Mouse (Mus musculus) embryonic facial prominence, embryonic 10.5 days (tissue): ENCODE measurements around the gene Sapcd1. TPM values are rescaled to one million over a fixed set of nuclear protein-coding genes. Genes with fewer than 3 reads are reported as not detected.
"Not testable (repeated sequence)": the region's sequence is repeated elsewhere in the genome, so short reads cannot be mapped to it uniquely, and the experiment has no call there.

Experiments
- DNase-seq: peaks from one replicate; pipeline ENCODE4 v3.0.0-alpha.2; 2017; ENCODE audit warnings: low spot score
- H3K27ac ChIP-seq: fragments of 300-500 bp; sonication (generic); replicated peaks from 2 replicates; pipeline ENCODE4 v1.5.1; 2016; ENCODE audit warnings: mild to moderate bottlenecking
- H3K27me3 ChIP-seq: fragments of 300-500 bp; sonication (generic); replicated peaks from 2 replicates; pipeline ENCODE4 v1.6.1; 2016; ENCODE audit warnings: low read depth, mild to moderate bottlenecking; ENCODE audit not compliant: poor library complexity, severe bottlenecking
- H3K36me3 ChIP-seq: fragments of 300-500 bp; sonication (generic); replicated peaks from 2 replicates; pipeline ENCODE4 v1.6.1; 2016; ENCODE audit warnings: mild to moderate bottlenecking, moderate library complexity
- H3K4me1 ChIP-seq: fragments of 300-500 bp; sonication (generic); 2 replicates; pipeline ENCODE4 v1.6.1; 2016
- H3K4me3 ChIP-seq: fragments of 300-500 bp; sonication (generic); 2 replicates; pipeline ENCODE4 v1.5.1; 2016; ENCODE audit warnings: mild to moderate bottlenecking, moderate library complexity
- H3K9me3 ChIP-seq: fragments of 300-500 bp; sonication (generic); 2 replicates; pipeline ENCODE4 v1.6.1; 2016; ENCODE audit warnings: mild to moderate bottlenecking
- WGBS: fragments of 180-500 bp; shearing (Covaris S2); methylation state at CpG from one replicate; pipeline ENCODE4 v1.1.7; 2016; 5-methylcytosine and 5-hydroxymethylcytosine counted together
- polyA plus RNA-seq: library from polyadenylated mRNA; unstranded; fragments of >200 nt; fragmentation: Nextera tagmentation; extraction: Ambion mirVana; gene quantifications from 2 replicates; pipeline ENCODE4 v1.2.1, GENCODE M21; 2016

Sapcd1 gene
- polyA plus RNA-seq, 1 experiment from 2014 or later, result 4.2 TPM

DNA sequence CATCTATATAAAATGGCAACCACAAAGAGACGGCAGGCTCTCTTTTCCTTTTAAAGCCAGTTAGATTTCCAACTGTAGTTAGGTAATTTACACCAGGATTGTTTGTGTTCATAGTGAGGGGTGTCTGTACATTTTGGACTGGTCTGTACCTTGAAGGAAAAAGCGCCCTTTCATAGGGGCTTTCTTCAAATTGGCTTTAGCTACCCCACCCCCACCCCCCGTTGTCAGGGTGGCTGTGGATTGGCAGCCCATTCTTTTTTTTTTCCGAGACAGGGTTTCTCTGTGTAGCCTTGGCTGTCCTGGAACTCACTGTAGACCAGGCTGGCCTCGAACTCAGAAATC, 30.7 kb downstream of the Sapcd1 start:
- H3K36me3 ChIP-seq, result peaks cover 57% of the 10 kb centered on the region
- peak overlapping the region; percentile 19; the same call in 1 of the 2 replicates for H3K4me3 ChIP-seq
- WGBS, result 92% methylated on average over 5 of the region's 5 CpGs

DNA sequence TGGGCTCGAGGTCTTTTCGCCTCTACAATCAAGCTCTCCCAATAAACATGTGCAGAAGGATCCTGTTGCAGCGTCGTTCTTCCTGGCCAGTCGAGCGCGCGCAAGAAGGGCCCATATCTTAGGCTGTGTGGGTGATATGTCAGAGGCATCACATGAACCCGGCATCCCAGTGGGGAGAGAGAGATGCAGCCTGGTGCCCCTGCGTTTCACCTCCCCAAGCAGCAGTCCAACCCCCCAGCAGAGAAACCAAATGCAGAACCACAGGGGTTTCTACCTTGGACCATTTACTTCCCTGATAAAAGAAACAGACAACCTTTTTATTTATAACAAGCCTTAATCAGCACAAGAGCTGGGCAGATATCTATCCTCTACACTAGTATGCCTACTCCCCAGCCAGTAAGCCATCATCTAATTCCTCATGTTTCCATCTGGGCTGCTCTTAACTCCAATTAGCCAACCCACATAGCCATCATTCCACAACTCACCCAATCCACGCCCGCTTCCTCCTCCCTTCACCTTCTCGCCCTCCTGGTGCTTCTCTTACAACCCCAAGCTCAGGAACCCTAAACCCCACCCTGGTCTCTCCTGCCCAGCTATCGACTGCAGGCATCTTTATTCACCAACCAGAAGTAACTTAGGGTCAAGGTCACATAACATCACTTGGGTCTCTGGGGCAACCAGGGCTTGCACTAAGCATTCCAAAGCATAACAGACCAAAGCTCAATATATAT, 31.2 kb downstream of the Sapcd1 start:
- H3K4me1 ChIP-seq, result peaks cover 29% of the 10 kb centered on the region
- H3K9me3 ChIP-seq, result no peaks in the 10 kb centered on the region
- 94% methylated on average over 13 of the region's 14 CpGs for WGBS
- DNase-seq, result no peak
- peak overlapping the region; percentile 19; the same call in 1 of the 2 replicates for H3K4me3 ChIP-seq
- no peaks in the 10 kb centered on the region for H3K27me3 ChIP-seq
- H3K27ac ChIP-seq, result no peak overlapping the region
- peaks cover 62% of the 10 kb centered on the region for H3K36me3 ChIP-seq

More for the DNA sequence above, 30.7 kb downstream of the Sapcd1 start:
- no peaks in the 10 kb centered on the region for H3K9me3 ChIP-seq
- DNase-seq, result no peak
- H3K4me1 ChIP-seq, result peaks cover 33% of the 10 kb centered on the region
- no peaks in the 10 kb centered on the region for H3K27me3 ChIP-seq
- H3K27ac ChIP-seq, result no peak overlapping the region

DNA sequence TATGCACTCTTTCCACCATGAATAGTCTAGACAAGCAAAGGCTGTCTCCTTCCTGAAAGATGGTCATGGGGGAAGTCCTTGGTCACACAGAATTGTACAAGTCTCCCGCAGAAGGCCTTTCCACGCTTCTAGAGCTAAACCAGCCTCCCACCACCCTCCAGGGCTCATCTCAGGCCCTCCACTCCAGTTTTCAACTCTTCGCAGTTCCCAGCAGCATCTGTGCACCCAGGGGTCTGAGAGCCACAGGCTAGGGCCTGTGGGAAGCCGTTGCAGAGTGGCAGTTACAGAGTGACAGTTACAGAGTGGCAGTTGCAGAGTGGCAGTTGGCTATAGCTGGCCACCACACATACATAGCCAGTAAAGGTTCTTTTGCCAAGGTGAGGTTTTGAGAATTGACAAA, 31.9 kb downstream of the Sapcd1 start:
- not testable (repeated sequence) for DNase-seq, H3K27me3 ChIP-seq, H3K9me3 ChIP-seq, H3K4me3 ChIP-seq, H3K27ac ChIP-seq
- Histone ChIP-seq H3K36me3 (peaks cover 69% of the 10 kb centered on the region), H3K4me1 (peaks cover 26% of the 10 kb centered on the region)
- WGBS, result 94% methylated on average over 4 of the region's 4 CpGs

DNA sequence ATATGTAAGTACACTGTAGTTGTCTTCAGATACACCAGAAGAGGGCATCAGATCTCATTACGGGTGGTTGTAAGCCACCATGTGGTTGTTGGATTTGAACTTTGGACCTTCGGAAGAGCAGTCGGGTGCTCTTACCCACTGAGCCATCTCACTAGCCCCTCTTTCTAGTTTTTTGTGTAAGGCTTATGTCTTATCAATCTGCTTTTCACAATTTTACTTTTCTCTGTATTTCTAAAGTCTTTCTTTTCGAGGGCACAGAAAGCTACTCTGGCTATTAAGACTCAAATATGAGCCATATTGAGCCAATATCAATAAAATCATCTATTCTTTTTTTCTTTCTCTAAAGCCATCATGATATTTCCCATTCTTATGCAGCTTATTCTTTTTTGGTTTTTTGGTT, 32.6 kb downstream of the Sapcd1 start:
- not testable (repeated sequence) for H3K9me3 ChIP-seq, H3K27me3 ChIP-seq, H3K4me3 ChIP-seq, H3K27ac ChIP-seq, DNase-seq
- Histone ChIP-seq H3K4me1 (peaks cover 26% of the 10 kb centered on the region), H3K36me3 (peaks cover 76% of the 10 kb centered on the region)
- 94% methylated on average over 4 of the region's 4 CpGs for WGBS

DNA sequence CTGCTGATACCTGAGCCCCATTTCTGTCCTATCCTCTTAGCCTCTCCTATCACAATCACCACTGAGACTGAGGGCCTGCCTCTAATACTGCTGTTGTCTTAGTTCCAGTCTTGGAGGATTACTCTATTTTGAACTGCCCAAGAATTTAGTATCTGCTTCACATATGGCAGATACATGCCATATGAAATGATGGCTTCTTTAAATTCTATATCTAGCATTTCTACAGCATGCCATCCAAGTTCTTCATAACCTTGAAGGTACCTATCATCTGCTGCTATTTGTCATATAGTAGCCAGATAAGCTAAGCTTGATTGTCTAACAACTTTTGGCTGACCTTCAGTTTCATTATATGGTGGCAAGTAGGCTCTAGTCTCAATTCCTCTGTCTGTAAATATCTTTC, 33.1 kb downstream of the Sapcd1 start:
- peaks cover 79% of the 10 kb centered on the region for H3K36me3 ChIP-seq
- H3K27me3 ChIP-seq, result no peaks in the 10 kb centered on the region
- DNase-seq, result no peak
- H3K4me3 ChIP-seq, result no peak overlapping the region
- no peak overlapping the region for H3K27ac ChIP-seq
- H3K9me3 ChIP-seq, result no peaks in the 10 kb centered on the region
- peaks cover 22% of the 10 kb centered on the region for H3K4me1 ChIP-seq

DNA sequence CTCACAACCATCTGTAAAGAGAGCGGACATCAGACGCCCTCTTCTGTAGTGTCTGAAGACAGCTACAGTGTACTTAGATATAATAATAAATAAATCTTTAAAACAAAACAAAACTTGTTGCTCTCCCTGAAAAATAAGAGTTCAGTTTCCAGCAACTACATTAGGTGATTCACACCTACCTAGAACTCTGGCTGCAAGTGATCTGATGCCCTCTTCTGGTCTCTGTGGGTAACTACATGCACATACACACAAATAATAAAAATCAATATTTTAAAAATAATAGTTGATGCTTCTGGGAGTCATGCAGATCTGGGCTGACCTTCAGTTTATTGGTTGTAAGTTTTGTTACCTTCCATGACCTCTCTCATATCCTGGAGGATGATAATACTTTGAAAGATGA, 43.6 kb downstream of the Sapcd1 start:
- Histone ChIP-seq H3K36me3 (peaks cover 57% of the 10 kb centered on the region), H3K27me3 (no peaks in the 10 kb centered on the region), H3K27ac (no peak overlapping the region), H3K4me1 (peaks cover 20% of the 10 kb centered on the region), H3K9me3 (no peaks in the 10 kb centered on the region), H3K4me3 (no peak overlapping the region)
- WGBS, result 76% methylated on average over 2 of the region's 2 CpGs
- no peak for DNase-seq

DNA sequence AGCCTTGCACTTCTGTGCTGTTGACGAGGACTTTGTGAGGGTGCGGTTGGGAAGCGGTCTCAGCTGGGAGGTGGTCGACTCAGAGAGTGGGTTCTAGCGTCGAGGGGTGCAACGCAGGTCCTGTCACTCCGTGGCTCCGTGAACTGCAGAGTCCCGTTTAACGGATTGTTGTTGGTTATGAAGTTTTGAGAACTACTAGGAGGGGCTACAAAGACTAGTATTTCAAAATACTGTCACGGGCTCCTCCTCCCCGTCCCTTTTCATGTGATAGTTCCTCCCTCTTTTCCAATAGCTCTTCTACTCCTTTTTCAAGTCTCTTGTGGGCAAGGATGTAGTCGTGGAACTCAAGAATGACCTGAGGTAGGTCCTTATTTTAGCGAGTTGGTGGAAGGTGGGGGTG, 45.5 kb downstream of the Sapcd1 start:
- peaks cover 20% of the 10 kb centered on the region for H3K4me1 ChIP-seq
- H3K9me3 ChIP-seq, result no peaks in the 10 kb centered on the region
- no peaks in the 10 kb centered on the region for H3K27me3 ChIP-seq
- no peak for DNase-seq
- H3K36me3 ChIP-seq, result peaks cover 47% of the 10 kb centered on the region
- H3K27ac ChIP-seq, result peak overlapping the region; percentile 99
- peak overlapping the region; percentile 97 for H3K4me3 ChIP-seq
- WGBS, result under 1% methylated on average over 15 of the region's 15 CpGs

DNA sequence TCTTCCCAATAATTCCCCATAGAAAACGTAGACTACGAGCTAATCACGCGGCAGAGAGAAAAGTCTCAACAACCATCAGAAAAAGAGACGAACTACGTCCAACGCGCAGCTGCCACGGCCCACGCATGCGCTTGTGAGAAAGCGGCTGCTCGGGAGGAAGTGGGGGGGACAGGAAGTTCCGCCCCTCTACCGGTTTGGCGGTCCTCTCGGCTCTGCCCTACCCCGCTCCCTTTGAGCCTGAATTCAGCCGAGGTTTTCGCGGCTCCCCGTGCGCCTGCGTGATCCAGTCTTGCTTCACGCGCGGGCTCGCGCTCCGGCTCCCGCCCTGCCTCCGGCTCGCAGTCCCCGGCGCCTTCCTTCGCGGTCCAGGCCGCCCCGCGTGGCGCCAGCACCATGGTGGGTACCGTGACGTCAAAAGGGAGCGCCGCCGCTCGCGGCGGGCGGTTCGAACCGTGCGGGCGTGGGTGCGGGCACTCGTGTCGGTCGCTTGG, 46.1 kb downstream of the Sapcd1 start, which contains the start of gene Lsm2:
Gene Lsm2 (plus strand): TSS at position 173 of the 491 bp plus-strand sequence.
- Histone ChIP-seq H3K36me3 (peaks cover 46% of the 10 kb centered on the region), H3K4me1 (peaks cover 20% of the 10 kb centered on the region), H3K9me3 (no peaks in the 10 kb centered on the region), H3K27me3 (no peaks in the 10 kb centered on the region), H3K27ac (peak within 1 kb of the TSS; percentile 99), H3K4me3 (peak within 1 kb of the TSS; percentile 97)
- WGBS, result under 1% methylated on average over 58 of the region's 58 CpGs
- peak; percentile 94 for DNase-seq

DNA sequence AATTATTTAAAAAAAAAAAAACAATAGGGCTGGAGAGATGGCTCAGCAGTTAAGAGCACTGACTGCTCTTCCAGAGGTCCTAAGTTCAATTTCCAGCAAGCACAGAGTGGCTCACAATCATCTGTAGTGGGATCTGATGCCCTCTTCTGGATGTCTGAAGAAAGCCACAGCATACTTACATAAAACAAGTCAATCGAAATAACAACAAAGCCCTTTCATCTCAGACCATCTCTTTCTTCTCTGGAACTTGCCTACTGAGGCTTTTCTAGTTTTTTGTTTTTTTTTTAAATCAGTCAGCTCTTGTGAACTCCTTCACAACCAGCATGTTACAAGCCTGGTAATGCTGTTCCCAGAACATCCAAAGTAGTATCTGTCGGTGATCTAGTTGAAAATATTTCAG, 47.2 kb downstream of the Sapcd1 start:
- peak overlapping the region; percentile 97 for H3K4me3 ChIP-seq
- no peaks in the 10 kb centered on the region for H3K27me3 ChIP-seq
- WGBS, result 25% methylated on average over 2 of the region's 2 CpGs
- no peak for DNase-seq
- peaks cover 20% of the 10 kb centered on the region for H3K4me1 ChIP-seq
- peak overlapping the region; percentile 99 for H3K27ac ChIP-seq
- H3K9me3 ChIP-seq, result no peaks in the 10 kb centered on the region
- peaks cover 36% of the 10 kb centered on the region for H3K36me3 ChIP-seq

DNA sequence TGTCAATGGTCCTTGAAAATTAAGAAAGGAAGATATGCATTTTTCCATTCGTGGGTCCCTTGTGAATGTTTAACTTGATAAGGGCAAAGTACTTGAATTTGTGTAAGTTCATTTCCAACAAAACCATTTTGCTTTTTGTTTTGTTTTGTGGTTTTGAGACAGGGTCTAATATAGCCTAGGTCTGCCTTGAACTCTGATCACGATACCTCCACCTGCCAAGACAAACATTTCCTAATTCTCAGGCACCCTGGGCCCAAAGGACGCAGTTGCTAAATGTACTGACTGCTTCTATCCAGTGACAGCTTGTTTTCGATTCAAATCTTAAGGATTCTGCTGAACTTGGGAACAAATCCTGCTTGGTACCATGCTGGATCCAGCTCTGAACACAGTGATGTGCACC, 48.2 kb downstream of the Sapcd1 start:
- 91% methylated on average over 4 of the region's 4 CpGs for WGBS
- no peak for DNase-seq

DNA sequence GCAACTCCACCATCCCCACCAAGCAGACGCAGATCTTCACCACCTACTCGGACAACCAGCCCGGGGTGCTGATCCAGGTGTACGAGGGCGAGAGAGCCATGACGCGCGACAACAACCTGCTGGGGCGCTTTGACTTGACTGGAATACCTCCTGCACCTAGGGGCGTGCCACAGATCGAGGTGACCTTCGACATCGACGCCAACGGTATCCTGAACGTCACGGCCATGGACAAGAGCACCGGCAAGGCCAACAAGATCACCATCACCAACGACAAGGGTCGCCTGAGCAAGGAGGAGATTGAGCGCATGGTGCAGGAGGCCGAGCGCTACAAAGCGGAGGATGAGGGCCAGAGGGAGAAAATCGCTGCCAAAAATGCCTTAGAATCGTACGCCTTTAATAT, 49.6 kb downstream of the Sapcd1 start:
- peaks cover 15% of the 10 kb centered on the region for H3K36me3 ChIP-seq
- DNase-seq, result no peak
- H3K27me3 ChIP-seq, result peaks cover 9% of the 10 kb centered on the region
- H3K27ac ChIP-seq, result no peak overlapping the region
- H3K4me1 ChIP-seq, result peaks cover 18% of the 10 kb centered on the region
- no peak overlapping the region for H3K4me3 ChIP-seq
- WGBS, result 91% methylated on average over 27 of the region's 27 CpGs
- H3K9me3 ChIP-seq, result no peaks in the 10 kb centered on the region

More for the DNA sequence above, 48.2 kb downstream of the Sapcd1 start:
- Histone ChIP-seq H3K4me1 (peaks cover 20% of the 10 kb centered on the region), H3K9me3 (no peaks in the 10 kb centered on the region), H3K36me3 (peaks cover 25% of the 10 kb centered on the region), H3K4me3 (no peak overlapping the region), H3K27ac (no peak overlapping the region), H3K27me3 (no peaks in the 10 kb centered on the region)

DNA sequence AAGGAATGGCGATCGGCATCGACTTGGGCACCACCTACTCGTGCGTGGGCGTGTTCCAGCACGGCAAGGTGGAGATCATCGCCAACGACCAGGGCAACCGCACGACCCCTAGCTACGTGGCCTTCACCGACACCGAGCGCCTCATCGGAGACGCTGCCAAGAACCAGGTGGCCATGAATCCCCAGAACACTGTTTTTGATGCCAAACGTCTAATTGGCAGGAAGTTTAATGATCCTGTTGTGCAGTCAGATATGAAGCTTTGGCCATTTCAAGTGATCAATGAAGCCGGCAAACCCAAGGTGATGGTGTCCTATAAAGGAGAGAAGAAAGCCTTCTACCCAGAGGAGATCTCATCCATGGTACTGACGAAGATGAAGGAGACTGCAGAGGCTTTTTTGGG, 50.8 kb downstream of the Sapcd1 start:
- H3K27ac ChIP-seq, result no peak overlapping the region

More for the DNA sequence above, 50.8 kb downstream of the Sapcd1 start:
- Histone ChIP-seq H3K4me3 (no peak overlapping the region), H3K36me3 (peaks cover 14% of the 10 kb centered on the region), H3K4me1 (peaks cover 19% of the 10 kb centered on the region), H3K9me3 (no peaks in the 10 kb centered on the region), H3K27me3 (peaks cover 16% of the 10 kb centered on the region)
- WGBS, result 94% methylated on average over 20 of the region's 20 CpGs
- DNase-seq, result no peak
